Mouse (Mus musculus) spleen, adult 2 months (tissue): Measurements from ENCODE around the gene Cdhr4.

Experiments used
- CTCF ChIP-seq: fragments of 200-500 bp; IDR thresholded peaks from 2 replicates; pipeline ENCODE4 v1.5.1; 2011; ENCODE audit warnings: mild to moderate bottlenecking, inconsistent platforms; ENCODE audit not compliant: insufficient read depth, insufficient read length, insufficient replicate concordance; ENCODE audit errors: extremely low read depth
- POLR2A ChIP-seq: fragments of 200-500 bp; IDR thresholded peaks from 2 replicates; pipeline ENCODE4 v1.6.1; 2011; ENCODE audit warnings: low read depth, low read length, inconsistent platforms

- TF ChIP-seq CTCF = no peak
- no peak for TF ChIP-seq POLR2A
Observed at GRCm38 (mm10) chr9:107971690-107972541, 20.4 kb upstream of the Cdhr4 start.
